In genomic region chr8:94678582-94678981, GRCm38 (mm10) we compare ENCODE assay signal across 8 mouse cellular contexts. TPM values are rescaled to one million over a fixed set of nuclear protein-coding genes. Genes with fewer than 3 reads are reported as not detected.
DNase-seq lines count a peak whose midpoint lies in the region; ATAC-seq and TF ChIP-seq lines count a peak whose summit lies in the region.

No protein-coding gene starts in this region.

- H3K4me3 ChIP-seq in kidney, embryonic 15.5 days (replicated peaks) = no peak overlapping the region
- H3K4me3 ChIP-seq in embryonic facial prominence, embryonic 15.5 days (replicated peaks) = no peak overlapping the region
- no peak overlapping the region for H3K4me3 ChIP-seq in myocyte

- H3K4me1 ChIP-seq in kidney, embryonic 15.5 days = no peaks in the 10 kb centered on the region; the same call in 1 of the 2 replicates
- no peaks in the 10 kb centered on the region for H3K4me1 ChIP-seq in embryonic facial prominence, embryonic 15.5 days

- no peak overlapping the region for H3ac ChIP-seq in myocyte (ENCODE audit: control insufficient read depth, insufficient read length)

- H3K9ac ChIP-seq in kidney, embryonic 15.5 days = no peak overlapping the region
- no peak overlapping the region for H3K9ac ChIP-seq in embryonic facial prominence, embryonic 15.5 days

- H3K4me2 ChIP-seq in kidney, embryonic 15.5 days = no peak overlapping the region
- H3K4me2 ChIP-seq in embryonic facial prominence, embryonic 15.5 days (replicated peaks) = no peak overlapping the region
- H3K4me2 ChIP-seq in myocyte (ENCODE audit: low read depth) = peak overlapping the region; percentile 12

- H3K9me3 ChIP-seq in kidney, embryonic 15.5 days (replicated peaks) = 0 out of 2 replicates have a peak, but pooled peaks cover 2% of the 10 kb centered on the region
- H3K9me3 ChIP-seq in embryonic facial prominence, embryonic 15.5 days (replicated peaks) = no peaks in the 10 kb centered on the region

- no peak for DNase-seq in kidney, adult 8-10 months
- DNase-seq in layer of hippocampus, adult 8-10 months (ENCODE audit: low spot score in 2 of 2) = peak; percentile 46 to 68
- DNase-seq in embryo, embryonic 9.5 days (ENCODE audit: extremely low spot score) = no peak

- no peak for ATAC-seq in kidney, embryonic 15.5 days (replicated peaks; ENCODE audit: low FRiP score)
- ATAC-seq in embryonic facial prominence, embryonic 15.5 days (ENCODE audit: insufficient number of reproducible peaks, low FRiP score, low TSS enrichment, low read depth) = no peak
- ATAC-seq in inflammation-experienced regulatory T-cells, adult 6 months = no peak
- no peak for ATAC-seq in cerebellum, adult (ENCODE audit: insufficient number of reproducible peaks, low FRiP score, low TSS enrichment)

- H3K79me2 ChIP-seq in myocyte (ENCODE audit: control insufficient read depth, insufficient read depth) = no peaks in the 10 kb centered on the region

- no peak for TF ChIP-seq POLR2A in myocyte (IDR thresholded peaks at IDR 0.05; ENCODE audit: insufficient read length, low read depth)

- WGBS in kidney, embryonic 15.5 days = 50% methylated on average over 9 of the region's 9 CpGs
- 42% methylated on average over 9 of the region's 9 CpGs for WGBS in embryonic facial prominence, embryonic 15.5 days

- H3K36me3 ChIP-seq in kidney, embryonic 15.5 days = peaks cover 15% of the 10 kb centered on the region
- peaks cover 18% of the 10 kb centered on the region for H3K36me3 ChIP-seq in embryonic facial prominence, embryonic 15.5 days
- H3K36me3 ChIP-seq in myocyte (ENCODE audit: control insufficient read depth, insufficient read depth) = peaks cover 10% of the 10 kb centered on the region

- H3K27me3 ChIP-seq in kidney, embryonic 15.5 days = no peaks in the 10 kb centered on the region
- no peaks in the 10 kb centered on the region for H3K27me3 ChIP-seq in embryonic facial prominence, embryonic 15.5 days
- H3K27me3 ChIP-seq in myocyte (ENCODE audit: control insufficient read depth, insufficient read depth, insufficient read length) = no peaks in the 10 kb centered on the region

- H3K27ac ChIP-seq in kidney, embryonic 15.5 days = peak overlapping the region; percentile 66
- 0 out of 2 replicates have a peak overlapping the region, but pooled peaks have one; percentile 49 for H3K27ac ChIP-seq in embryonic facial prominence, embryonic 15.5 days (replicated peaks)

TF ChIP-seq in myocyte, 11 proteins besides CTCF, POLR2A, EP300 and RAD21:
- TF ChIP-seq CEBPB (IDR thresholded peaks at IDR 0.05; ENCODE audit: insufficient read depth, poor library complexity, severe bottlenecking) (no peak), TCF12 (IDR thresholded peaks at IDR 0.05; ENCODE audit: insufficient read depth, poor library complexity, severe bottlenecking) (no peak), POLR2AphosphoS2 (IDR thresholded peaks at IDR 0.05; ENCODE audit: insufficient read length, low read depth) (no peak), MYOD1 (IDR thresholded peaks at IDR 0.05; ENCODE audit: control insufficient read depth in 1 of 3, insufficient read length in 2 of 3, low read depth in 2 of 3) (no peak), SRF (IDR thresholded peaks at IDR 0.05; ENCODE audit: control insufficient read depth, insufficient read length, low read depth) (no peak), USF1 (IDR thresholded peaks at IDR 0.05; ENCODE audit: low read depth) (no peak)

RNA-seq across cellular contexts. Expression of gene Arl2bp, which starts 12.2 kb away (rescaled TPM):
- polyA plus RNA-seq in kidney, embryonic 15.5 days (2015; fragmentation: Nextera tagmentation; extraction: Ambion mirVana) = 138 and 142 TPM in 2 replicates
- polyA plus RNA-seq in embryonic facial prominence, embryonic 15.5 days (2015; fragmentation: Nextera tagmentation; extraction: Ambion mirVana) = 118 and 120 TPM in 2 replicates
- total RNA-seq in layer of hippocampus, adult 8-10 months (2022) = 100 to 1,000 TPM; 138 to 156 (median 154) TPM
- 67.4 TPM for polyA plus RNA-seq in myocyte (2012; fragmentation: generic; extraction: Trizol)
- 10 to 100 TPM; 24.0 to 32.2 (median 29.5) TPM for polyA plus RNA-seq in inflammation-experienced regulatory T-cells, adult 6 months (2017; shearing (Covaris generic))

RNA-seq across cellular contexts. Expression of gene Pllp, which starts 17.5 kb away (rescaled TPM):
- polyA plus RNA-seq in kidney, embryonic 15.5 days (2015; fragmentation: Nextera tagmentation; extraction: Ambion mirVana) = 12.1 and 13.1 TPM in 2 replicates
- 10.9 and 14.2 TPM in 2 replicates for polyA plus RNA-seq in embryonic facial prominence, embryonic 15.5 days (2015; fragmentation: Nextera tagmentation; extraction: Ambion mirVana)
- 10 to 100 TPM; 29.6 to 61.0 (median 49.6) TPM for total RNA-seq in layer of hippocampus, adult 8-10 months (2022)
- polyA plus RNA-seq in myocyte (2012; fragmentation: generic; extraction: Trizol) = 0.02 TPM
- polyA plus RNA-seq in inflammation-experienced regulatory T-cells, adult 6 months (2017; shearing (Covaris generic)) = 1 to 10 TPM in 1 of 3 experiments, not detected in 2; 1.0 TPM

Comparison
In these comparisons a context has a peak if more than half of its experiments do, and no peak if none do; other contexts are left out.
1. DNase-seq: peak in layer of hippocampus, adult 8-10 months (2 of 2); none in kidney, adult 8-10 months (0 of 2) and embryo, embryonic 9.5 days (single experiment).